Mouse (Mus musculus) cerebellum, adult 2 months (tissue): Measurements from ENCODE around the gene Mrpl58.

Experiments
- CTCF ChIP-seq: fragments of 200-500 bp; IDR thresholded peaks from 2 replicates; pipeline ENCODE4 v1.5.1; 2011; ENCODE audit warnings: low read depth, mild to moderate bottlenecking, control low read depth, low read length, moderate library complexity, borderline replicate concordance; ENCODE audit not compliant: insufficient read depth
- POLR2A ChIP-seq: fragments of 200-500 bp; IDR thresholded peaks from 2 replicates; pipeline ENCODE4 v1.6.1; 2011; ENCODE audit warnings: low read length, control low read depth, borderline replicate concordance; ENCODE audit not compliant: insufficient read depth

- TF ChIP-seq CTCF: no peak
- TF ChIP-seq POLR2A: no peak
Measured at GRCm38 (mm10) chr11:115460976-115461375, 57.4 kb downstream of the Mrpl58 start.
